Mouse (Mus musculus): ENCODE measurements around the gene Ccz1. TPM values are rescaled to one million over a fixed set of nuclear protein-coding genes. Genes with fewer than 3 reads are reported as not detected.
A peak's percentile ranks its signal among the peaks of the same experiment; 100 is the strongest.

Gene Ccz1
- polyA plus RNA-seq, 1 experiment: 31.0 TPM

GRCm38 (mm10) chr5:144049881-144050280 is 35.2 kb upstream of the Ccz1 start:
- peaks cover 22% of the 10 kb centered on the region for H3K27me3 ChIP-seq (ENCODE audit: control insufficient read depth, insufficient read depth, insufficient read length)
- H3K79me2 ChIP-seq (ENCODE audit: control insufficient read depth, insufficient read depth): no peaks in the 10 kb centered on the region

DNA sequence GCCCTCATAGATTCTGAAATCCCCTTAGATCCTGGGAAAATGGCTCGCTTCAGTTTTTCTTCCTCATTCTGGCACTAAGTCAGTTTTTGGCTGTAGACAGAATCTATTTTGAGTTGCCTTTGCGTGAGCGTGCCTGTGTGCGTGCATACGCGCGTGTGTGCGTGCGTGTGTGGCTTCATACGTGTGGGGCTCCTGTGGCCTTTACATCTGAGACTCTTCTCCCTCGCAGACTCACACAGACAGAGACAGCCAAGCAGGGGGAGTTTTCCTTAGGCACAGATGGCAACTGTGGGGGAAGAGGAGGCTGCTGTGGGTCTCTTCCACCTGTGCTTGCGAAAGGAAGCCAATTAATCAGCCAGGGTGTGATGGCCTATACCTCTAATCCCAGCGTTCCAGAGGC is 32.6 kb upstream of the Ccz1 start:
- Histone ChIP-seq H3ac (ENCODE audit: control insufficient read depth, insufficient read length) (no peak overlapping the region), H3K4me2 (ENCODE audit: low read depth) (no peak overlapping the region), H3K79me2 (ENCODE audit: control insufficient read depth, insufficient read depth) (no peaks in the 10 kb centered on the region), H3K27me3 (ENCODE audit: control insufficient read depth, insufficient read depth, insufficient read length) (peaks cover 27% of the 10 kb centered on the region), H3K4me3 (no peak overlapping the region), H3K36me3 (ENCODE audit: control insufficient read depth, insufficient read depth) (no peaks in the 10 kb centered on the region)
- TF ChIP-seq MYOG (IDR thresholded peaks at IDR 0.05; ENCODE audit: control insufficient read depth in 1 of 3, insufficient read depth in 1 of 3, insufficient read length in 2 of 3, low read depth in 2 of 3) (no peak), TCF12 (IDR thresholded peaks at IDR 0.05; ENCODE audit: insufficient read depth, poor library complexity, severe bottlenecking) (no peak), SRF (IDR thresholded peaks at IDR 0.05; ENCODE audit: control insufficient read depth, insufficient read length, low read depth) (no peak), TCF3 (IDR thresholded peaks at IDR 0.05; ENCODE audit: insufficient read length, low read depth) (no peak), REST (IDR thresholded peaks at IDR 0.05; ENCODE audit: insufficient read depth, insufficient read length) (no peak), MYOD1 (IDR thresholded peaks at IDR 0.05; ENCODE audit: control insufficient read depth in 1 of 3, insufficient read length in 2 of 3, low read depth in 2 of 3) (no peak), MAX (IDR thresholded peaks at IDR 0.05; ENCODE audit: low read depth) (no peak)

More at GRCm38 (mm10) chr5:144049881-144050280, 35.2 kb upstream of the Ccz1 start:
- Histone ChIP-seq H3K4me2 (ENCODE audit: low read depth) (no peak overlapping the region), H3K36me3 (ENCODE audit: control insufficient read depth, insufficient read depth) (no peaks in the 10 kb centered on the region), H3ac (ENCODE audit: control insufficient read depth, insufficient read length) (no peak overlapping the region), H3K4me3 (no peak overlapping the region)
- TF ChIP-seq TCF3 (IDR thresholded peaks at IDR 0.05; ENCODE audit: insufficient read length, low read depth) (no peak), POLR2A (IDR thresholded peaks at IDR 0.05; ENCODE audit: insufficient read length, low read depth) (no peak), POLR2AphosphoS2 (IDR thresholded peaks at IDR 0.05; ENCODE audit: insufficient read length, low read depth) (no peak), MYOD1 (IDR thresholded peaks at IDR 0.05; ENCODE audit: control insufficient read depth in 1 of 3, insufficient read length in 2 of 3, low read depth in 2 of 3) (no peak), MAX (IDR thresholded peaks at IDR 0.05; ENCODE audit: low read depth) (no peak), E2F4 (IDR thresholded peaks at IDR 0.05; ENCODE audit: insufficient read depth) (no peak), CEBPB (IDR thresholded peaks at IDR 0.05; ENCODE audit: insufficient read depth, poor library complexity, severe bottlenecking) (no peak), USF1 (IDR thresholded peaks at IDR 0.05; ENCODE audit: low read depth) (no peak), REST (IDR thresholded peaks at IDR 0.05; ENCODE audit: insufficient read depth, insufficient read length) (no peak)

- H3K79me2 ChIP-seq (ENCODE audit: control insufficient read depth, insufficient read depth): no peaks in the 10 kb centered on the region
- H3K4me3 ChIP-seq: no peak overlapping the region
- TF ChIP-seq POLR2AphosphoS2 (IDR thresholded peaks at IDR 0.05; ENCODE audit: insufficient read length, low read depth) (no peak), CEBPB (IDR thresholded peaks at IDR 0.05; ENCODE audit: insufficient read depth, poor library complexity, severe bottlenecking) (no peak), POLR2A (IDR thresholded peaks at IDR 0.05; ENCODE audit: insufficient read length, low read depth) (no peak), E2F4 (IDR thresholded peaks at IDR 0.05; ENCODE audit: insufficient read depth) (no peak), MYOD1 (IDR thresholded peaks at IDR 0.05; ENCODE audit: control insufficient read depth in 1 of 3, insufficient read length in 2 of 3, low read depth in 2 of 3) (no peak), TCF12 (IDR thresholded peaks at IDR 0.05; ENCODE audit: insufficient read depth, poor library complexity, severe bottlenecking) (no peak), REST (IDR thresholded peaks at IDR 0.05; ENCODE audit: insufficient read depth, insufficient read length) (no peak), USF1 (IDR thresholded peaks at IDR 0.05; ENCODE audit: low read depth) (no peak), MYOG (IDR thresholded peaks at IDR 0.05; ENCODE audit: control insufficient read depth in 1 of 3, insufficient read depth in 1 of 3, insufficient read length in 2 of 3, low read depth in 2 of 3) (no peak), SRF (IDR thresholded peaks at IDR 0.05; ENCODE audit: control insufficient read depth, insufficient read length, low read depth) (no peak), MAX (IDR thresholded peaks at IDR 0.05; ENCODE audit: low read depth) (no peak), TCF3 (IDR thresholded peaks at IDR 0.05; ENCODE audit: insufficient read length, low read depth) (no peak)
Measured at GRCm38 (mm10) chr5:144043166-144043565, 28.5 kb upstream of the Ccz1 start.

GRCm38 (mm10) chr5:144040720-144041364 is 26.2 kb upstream of the Ccz1 start:
- H3K79me2 ChIP-seq (ENCODE audit: control insufficient read depth, insufficient read depth): no peaks in the 10 kb centered on the region
- H3K4me3 ChIP-seq: no peak overlapping the region
- H3K27me3 ChIP-seq (ENCODE audit: control insufficient read depth, insufficient read depth, insufficient read length): peaks cover 33% of the 10 kb centered on the region
- H3K4me2 ChIP-seq (ENCODE audit: low read depth): peak overlapping the region; percentile 10
- no peaks in the 10 kb centered on the region for H3K36me3 ChIP-seq (ENCODE audit: control insufficient read depth, insufficient read depth)
- TF ChIP-seq USF1 (IDR thresholded peaks at IDR 0.05; ENCODE audit: low read depth) (no peak), CEBPB (IDR thresholded peaks at IDR 0.05; ENCODE audit: insufficient read depth, poor library complexity, severe bottlenecking) (no peak), TCF12 (IDR thresholded peaks at IDR 0.05; ENCODE audit: insufficient read depth, poor library complexity, severe bottlenecking) (no peak)
- H3ac ChIP-seq (ENCODE audit: control insufficient read depth, insufficient read length): no peak overlapping the region

More at GRCm38 (mm10) chr5:144043166-144043565, 28.5 kb upstream of the Ccz1 start:
- Histone ChIP-seq H3ac (ENCODE audit: control insufficient read depth, insufficient read length) (no peak overlapping the region), H3K27me3 (ENCODE audit: control insufficient read depth, insufficient read depth, insufficient read length) (peaks cover 32% of the 10 kb centered on the region), H3K36me3 (ENCODE audit: control insufficient read depth, insufficient read depth) (no peaks in the 10 kb centered on the region), H3K4me2 (ENCODE audit: low read depth) (no peak overlapping the region)

GRCm38 (mm10) chr5:144039886-144040285 is 25.2 kb upstream of the Ccz1 start:
- Histone ChIP-seq H3K36me3 (ENCODE audit: control insufficient read depth, insufficient read depth) (no peaks in the 10 kb centered on the region), H3K4me3 (no peak overlapping the region), H3K4me2 (ENCODE audit: low read depth) (no peak overlapping the region), H3ac (ENCODE audit: control insufficient read depth, insufficient read length) (no peak overlapping the region), H3K27me3 (ENCODE audit: control insufficient read depth, insufficient read depth, insufficient read length) (peaks cover 26% of the 10 kb centered on the region), H3K79me2 (ENCODE audit: control insufficient read depth, insufficient read depth) (no peaks in the 10 kb centered on the region)
- no peak for TF ChIP-seq SRF (IDR thresholded peaks at IDR 0.05; ENCODE audit: control insufficient read depth, insufficient read length, low read depth)
